Mouse (Mus musculus): ENCODE measurements around the gene C2cd4d. TPM values are rescaled to one million over a fixed set of nuclear protein-coding genes. Genes with fewer than 3 reads are reported as not detected.

Gene C2cd4d
- polyA plus RNA-seq, 1 experiment = not detected

DNA sequence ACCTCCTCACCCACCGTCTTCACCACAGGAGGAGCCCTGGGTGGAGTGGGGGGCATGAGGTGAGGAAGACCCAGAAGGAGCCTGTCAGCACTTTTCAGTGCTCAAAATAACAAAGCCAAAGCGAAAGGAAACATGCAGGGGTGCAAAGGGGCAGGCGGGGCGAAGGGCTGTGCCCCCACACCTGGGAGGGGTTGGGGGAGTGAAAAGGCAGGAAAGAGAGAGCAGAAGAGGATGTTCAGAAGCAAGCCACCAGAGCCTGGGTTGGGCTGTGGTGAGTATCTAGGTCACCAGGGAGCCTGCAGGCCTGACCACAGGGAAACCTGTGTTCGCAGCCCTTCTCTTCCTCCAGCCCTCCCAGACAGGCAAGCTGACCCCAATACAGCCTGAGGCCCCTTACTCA, 25.8 kb downstream of the C2cd4d start:
- Histone ChIP-seq H3K27me3 (ENCODE audit: control insufficient read depth, insufficient read depth, low read length, poor library complexity, severe bottlenecking) (no peaks in the 10 kb centered on the region), H3K4me3 (ENCODE audit: low read depth, low read length) (no peak overlapping the region), H3K4me1 (ENCODE audit: control insufficient read depth, insufficient read depth, low read length) (no peaks in the 10 kb centered on the region), H3K9ac (ENCODE audit: low read depth, poor library complexity, severe bottlenecking) (no peak overlapping the region), H3K9me3 (replicated peaks; ENCODE audit: control insufficient read depth, insufficient read depth, low read length, poor library complexity, severe bottlenecking) (no peaks in the 10 kb centered on the region), H3K27ac (ENCODE audit: insufficient read depth, low read length) (no peak overlapping the region), H3K36me3 (ENCODE audit: control insufficient read depth, insufficient read depth, low read length, poor library complexity, severe bottlenecking) (no peaks in the 10 kb centered on the region)
- TF ChIP-seq EP300 (IDR thresholded peaks at IDR 0.05; ENCODE audit: insufficient read depth, low read depth, low read length) = no peak
- TF ChIP-seq POLR2A (IDR thresholded peaks at IDR 0.05; ENCODE audit: insufficient read depth, low read length) = no peak
- no peak for TF ChIP-seq CTCF (IDR thresholded peaks at IDR 0.05; ENCODE audit: low read depth, low read length)

- no peak for TF ChIP-seq POLR2A (IDR thresholded peaks at IDR 0.05; ENCODE audit: insufficient read depth, low read length)
- TF ChIP-seq CTCF (IDR thresholded peaks at IDR 0.05; ENCODE audit: low read depth, low read length) = no peak
- TF ChIP-seq EP300 (IDR thresholded peaks at IDR 0.05; ENCODE audit: insufficient read depth, low read depth, low read length) = no peak
- Histone ChIP-seq H3K4me3 (ENCODE audit: low read depth, low read length) (no peak overlapping the region), H3K27ac (ENCODE audit: insufficient read depth, low read length) (no peak overlapping the region), H3K9ac (ENCODE audit: low read depth, poor library complexity, severe bottlenecking) (no peak overlapping the region), H3K27me3 (ENCODE audit: control insufficient read depth, insufficient read depth, low read length, poor library complexity, severe bottlenecking) (no peaks in the 10 kb centered on the region), H3K4me1 (ENCODE audit: control insufficient read depth, insufficient read depth, low read length) (no peaks in the 10 kb centered on the region), H3K9me3 (replicated peaks; ENCODE audit: control insufficient read depth, insufficient read depth, low read length, poor library complexity, severe bottlenecking) (no peaks in the 10 kb centered on the region), H3K36me3 (ENCODE audit: control insufficient read depth, insufficient read depth, low read length, poor library complexity, severe bottlenecking) (no peaks in the 10 kb centered on the region)
These were observed 27.2 kb downstream of the C2cd4d start for GRCm38 (mm10) chr3:94389420-94389819.

DNA sequence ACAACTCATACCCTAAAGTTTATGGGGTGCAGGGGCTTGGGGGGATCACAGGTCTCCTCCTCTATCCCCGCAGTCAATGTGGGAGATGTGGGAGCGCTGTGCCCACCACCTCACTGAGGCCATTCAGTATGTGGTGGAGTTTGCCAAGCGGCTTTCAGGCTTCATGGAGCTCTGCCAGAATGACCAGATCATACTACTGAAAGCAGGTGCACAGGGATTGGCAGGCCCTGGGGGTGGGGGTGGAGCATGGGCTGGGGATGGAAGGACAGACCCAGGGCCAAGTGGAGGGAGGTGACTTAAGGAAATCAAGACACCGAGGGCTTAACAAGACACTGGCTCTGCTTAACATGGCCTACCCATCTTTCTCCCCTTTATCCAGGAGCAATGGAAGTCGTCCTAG, 28.8 kb downstream of the C2cd4d start:
- no peak for TF ChIP-seq EP300 (IDR thresholded peaks at IDR 0.05; ENCODE audit: insufficient read depth, low read depth, low read length)
- no peak for TF ChIP-seq POLR2A (IDR thresholded peaks at IDR 0.05; ENCODE audit: insufficient read depth, low read length)
- no peak for TF ChIP-seq CTCF (IDR thresholded peaks at IDR 0.05; ENCODE audit: low read depth, low read length)
- Histone ChIP-seq H3K36me3 (ENCODE audit: control insufficient read depth, insufficient read depth, low read length, poor library complexity, severe bottlenecking) (no peaks in the 10 kb centered on the region), H3K9ac (ENCODE audit: low read depth, poor library complexity, severe bottlenecking) (no peak overlapping the region), H3K27ac (ENCODE audit: insufficient read depth, low read length) (no peak overlapping the region), H3K4me1 (ENCODE audit: control insufficient read depth, insufficient read depth, low read length) (no peaks in the 10 kb centered on the region), H3K27me3 (ENCODE audit: control insufficient read depth, insufficient read depth, low read length, poor library complexity, severe bottlenecking) (no peaks in the 10 kb centered on the region), H3K9me3 (replicated peaks; ENCODE audit: control insufficient read depth, insufficient read depth, low read length, poor library complexity, severe bottlenecking) (no peaks in the 10 kb centered on the region), H3K4me3 (ENCODE audit: low read depth, low read length) (no peak overlapping the region)

DNA sequence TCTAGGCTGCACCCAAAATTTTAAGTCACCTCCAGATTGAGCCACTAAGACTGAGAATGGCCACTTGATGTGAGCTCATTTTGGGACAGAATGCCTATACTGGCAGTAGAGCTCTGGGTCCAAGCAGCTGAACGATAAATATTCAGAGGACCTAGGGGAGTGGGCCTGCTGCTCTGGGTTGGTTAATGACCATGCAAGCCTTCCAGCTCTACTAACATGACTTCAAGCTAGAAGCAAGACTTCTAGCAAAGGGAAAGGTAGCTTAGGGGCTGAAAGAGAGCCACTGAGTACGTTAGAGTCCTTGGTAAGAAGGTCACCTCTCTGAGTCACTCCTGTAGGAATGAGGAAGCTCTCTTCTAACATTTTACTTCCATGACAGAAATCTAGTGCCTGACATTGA, 29.9 kb downstream of the C2cd4d start:
- H3K36me3 ChIP-seq (ENCODE audit: control insufficient read depth, insufficient read depth, low read length, poor library complexity, severe bottlenecking) = no peaks in the 10 kb centered on the region
- no peaks in the 10 kb centered on the region for H3K4me1 ChIP-seq (ENCODE audit: control insufficient read depth, insufficient read depth, low read length)
- TF ChIP-seq POLR2A (IDR thresholded peaks at IDR 0.05; ENCODE audit: insufficient read depth, low read length) = no peak
- TF ChIP-seq CTCF (IDR thresholded peaks at IDR 0.05; ENCODE audit: low read depth, low read length) = no peak
- TF ChIP-seq EP300 (IDR thresholded peaks at IDR 0.05; ENCODE audit: insufficient read depth, low read depth, low read length) = no peak
- H3K27me3 ChIP-seq (ENCODE audit: control insufficient read depth, insufficient read depth, low read length, poor library complexity, severe bottlenecking) = no peaks in the 10 kb centered on the region
- H3K9me3 ChIP-seq (replicated peaks; ENCODE audit: control insufficient read depth, insufficient read depth, low read length, poor library complexity, severe bottlenecking) = no peaks in the 10 kb centered on the region
- no peak overlapping the region for H3K27ac ChIP-seq (ENCODE audit: insufficient read depth, low read length)
- H3K4me3 ChIP-seq (ENCODE audit: low read depth, low read length) = no peak overlapping the region
- H3K9ac ChIP-seq (ENCODE audit: low read depth, poor library complexity, severe bottlenecking) = no peak overlapping the region

DNA sequence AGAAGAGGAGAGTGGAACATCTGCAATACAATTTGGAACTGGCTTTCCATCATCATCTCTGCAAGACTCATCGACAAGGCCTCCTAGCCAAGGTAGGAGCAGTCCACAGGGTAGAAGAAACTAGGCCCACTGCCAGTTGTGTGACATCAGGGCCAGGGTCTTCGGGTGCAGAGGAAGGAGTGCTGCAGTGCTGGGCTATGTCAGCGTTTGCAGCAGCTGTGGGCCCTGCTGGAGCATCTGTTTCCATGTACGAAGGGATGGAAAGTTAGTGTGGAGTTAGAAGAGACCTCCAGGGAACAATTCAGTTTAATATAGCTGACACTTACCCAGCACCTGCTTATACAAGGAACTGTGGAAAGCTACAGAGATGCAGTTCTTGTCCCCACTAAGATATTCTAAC, 30.8 kb downstream of the C2cd4d start:
- H3K36me3 ChIP-seq (ENCODE audit: control insufficient read depth, insufficient read depth, low read length, poor library complexity, severe bottlenecking) = no peaks in the 10 kb centered on the region
- H3K4me1 ChIP-seq (ENCODE audit: control insufficient read depth, insufficient read depth, low read length) = no peaks in the 10 kb centered on the region
- H3K27me3 ChIP-seq (ENCODE audit: control insufficient read depth, insufficient read depth, low read length, poor library complexity, severe bottlenecking) = no peaks in the 10 kb centered on the region
- no peak overlapping the region for H3K4me3 ChIP-seq (ENCODE audit: low read depth, low read length)
- no peak overlapping the region for H3K9ac ChIP-seq (ENCODE audit: low read depth, poor library complexity, severe bottlenecking)
- H3K9me3 ChIP-seq (replicated peaks; ENCODE audit: control insufficient read depth, insufficient read depth, low read length, poor library complexity, severe bottlenecking) = no peaks in the 10 kb centered on the region
- H3K27ac ChIP-seq (ENCODE audit: insufficient read depth, low read length) = no peak overlapping the region
- no peak for TF ChIP-seq EP300 (IDR thresholded peaks at IDR 0.05; ENCODE audit: insufficient read depth, low read depth, low read length)
- no peak for TF ChIP-seq CTCF (IDR thresholded peaks at IDR 0.05; ENCODE audit: low read depth, low read length)
- TF ChIP-seq POLR2A (IDR thresholded peaks at IDR 0.05; ENCODE audit: insufficient read depth, low read length) = no peak

GRCm38 (mm10) chr3:94396336-94396735, 34.1 kb downstream of the C2cd4d start:
- no peak for TF ChIP-seq CTCF (IDR thresholded peaks at IDR 0.05; ENCODE audit: low read depth, low read length)
- TF ChIP-seq EP300 (IDR thresholded peaks at IDR 0.05; ENCODE audit: insufficient read depth, low read depth, low read length) = no peak
- TF ChIP-seq POLR2A (IDR thresholded peaks at IDR 0.05; ENCODE audit: insufficient read depth, low read length) = no peak
- Histone ChIP-seq H3K9ac (ENCODE audit: low read depth, poor library complexity, severe bottlenecking) (no peak overlapping the region), H3K9me3 (replicated peaks; ENCODE audit: control insufficient read depth, insufficient read depth, low read length, poor library complexity, severe bottlenecking) (no peaks in the 10 kb centered on the region), H3K27ac (ENCODE audit: insufficient read depth, low read length) (no peak overlapping the region), H3K27me3 (ENCODE audit: control insufficient read depth, insufficient read depth, low read length, poor library complexity, severe bottlenecking) (no peaks in the 10 kb centered on the region), H3K4me3 (ENCODE audit: low read depth, low read length) (no peak overlapping the region), H3K4me1 (ENCODE audit: control insufficient read depth, insufficient read depth, low read length) (no peaks in the 10 kb centered on the region), H3K36me3 (ENCODE audit: control insufficient read depth, insufficient read depth, low read length, poor library complexity, severe bottlenecking) (no peaks in the 10 kb centered on the region)
